Mouse (Mus musculus) kidney, adult 2 months (tissue): Measurements from ENCODE around the gene Tnni2.

Experiments
- CTCF ChIP-seq: fragments of 200-500 bp; conservative IDR thresholded peaks from 2 replicates; pipeline ENCODE4 v1.5.1; 2011; ENCODE audit warnings: low read depth, mild to moderate bottlenecking, control low read depth, low read length, moderate library complexity, mixed read lengths; ENCODE audit not compliant: insufficient read depth, insufficient read length
- POLR2A ChIP-seq: fragments of 200-500 bp; IDR thresholded peaks from one replicate; pipeline ENCODE4 v1.6.1; 2011; ENCODE audit warnings: low read depth, low read length, control low read depth

- TF ChIP-seq CTCF (no peak), POLR2A (no peak)
Observed at GRCm38 (mm10) chr7:142430160-142430678, 11.4 kb upstream of the Tnni2 start.
